Mouse (Mus musculus): Measurements from ENCODE around the gene Gpatch8.

Gpatch8 gene

DNA sequence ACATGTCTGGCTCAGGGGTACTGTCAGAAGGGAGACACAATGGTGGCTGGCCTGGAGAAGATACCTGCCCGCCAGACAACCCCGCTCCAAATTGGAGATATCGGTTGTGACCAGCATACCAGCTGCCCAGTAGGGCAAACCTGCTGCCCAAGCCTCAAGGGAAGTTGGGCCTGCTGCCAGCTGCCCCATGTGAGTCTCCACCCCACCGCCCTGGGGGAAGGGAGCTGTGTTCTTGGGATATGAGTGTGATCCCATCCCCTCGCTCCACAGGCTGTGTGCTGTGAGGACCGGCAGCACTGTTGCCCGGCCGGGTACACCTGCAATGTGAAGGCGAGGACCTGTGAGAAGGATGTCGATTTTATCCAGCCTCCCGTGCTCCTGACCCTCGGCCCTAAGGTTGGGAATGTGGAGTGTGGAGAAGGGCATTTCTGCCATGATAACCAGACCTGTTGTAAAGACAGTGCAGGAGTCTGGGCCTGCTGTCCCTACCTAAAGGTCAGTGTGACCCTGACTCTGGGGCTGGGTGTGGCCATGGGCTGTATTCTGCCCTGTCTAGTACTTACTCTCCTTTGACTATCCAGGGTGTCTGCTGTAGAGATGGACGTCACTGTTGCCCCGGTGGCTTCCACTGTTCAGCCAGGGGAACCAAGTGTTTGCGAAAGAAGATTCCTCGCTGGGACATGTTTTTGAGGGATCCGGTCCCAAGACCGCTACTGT lies 120.3 kb downstream of the Gpatch8 start:
- no peak for DNase-seq (ENCODE audit: low read depth, low spot score)

DNA sequence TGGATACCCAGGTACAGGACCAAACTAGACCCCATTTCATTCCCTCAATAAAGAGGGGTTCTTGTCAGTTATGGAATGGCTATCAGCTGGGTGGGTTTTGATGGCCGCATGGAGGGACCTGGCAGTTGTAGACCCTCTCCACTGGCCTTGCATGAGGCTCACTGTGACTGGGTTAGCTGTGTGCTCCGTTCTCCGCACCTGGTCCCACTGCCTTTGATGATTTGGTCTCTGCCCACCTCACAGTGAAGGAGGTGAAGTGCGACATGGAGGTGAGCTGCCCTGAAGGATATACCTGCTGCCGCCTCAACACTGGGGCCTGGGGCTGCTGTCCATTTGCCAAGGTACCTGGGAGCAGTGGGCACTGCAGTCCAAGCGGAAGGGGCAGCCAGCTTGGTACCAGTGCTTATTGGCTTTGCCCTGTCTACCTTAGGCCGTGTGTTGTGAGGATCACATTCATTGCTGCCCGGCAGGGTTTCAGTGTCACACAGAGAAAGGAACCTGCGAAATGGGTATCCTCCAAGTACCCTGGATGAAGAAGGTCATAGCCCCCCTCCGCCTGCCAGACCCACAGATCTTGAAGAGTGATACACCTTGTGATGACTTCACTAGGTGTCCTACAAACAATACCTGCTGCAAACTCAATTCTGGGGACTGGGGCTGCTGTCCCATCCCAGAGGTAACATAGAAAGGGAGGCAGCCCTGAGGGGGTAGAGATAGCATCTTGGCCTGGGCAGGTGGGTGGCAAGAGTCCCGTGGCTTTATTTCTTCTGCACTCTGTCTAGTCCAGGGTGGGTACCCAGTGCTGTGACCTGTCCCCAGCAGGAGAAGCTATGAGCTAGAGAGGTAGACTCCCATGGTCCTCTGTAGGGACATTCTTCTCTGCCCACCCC lies 121.1 kb downstream of the Gpatch8 start:
- no peak for DNase-seq (ENCODE audit: low read depth, low spot score)

DNA sequence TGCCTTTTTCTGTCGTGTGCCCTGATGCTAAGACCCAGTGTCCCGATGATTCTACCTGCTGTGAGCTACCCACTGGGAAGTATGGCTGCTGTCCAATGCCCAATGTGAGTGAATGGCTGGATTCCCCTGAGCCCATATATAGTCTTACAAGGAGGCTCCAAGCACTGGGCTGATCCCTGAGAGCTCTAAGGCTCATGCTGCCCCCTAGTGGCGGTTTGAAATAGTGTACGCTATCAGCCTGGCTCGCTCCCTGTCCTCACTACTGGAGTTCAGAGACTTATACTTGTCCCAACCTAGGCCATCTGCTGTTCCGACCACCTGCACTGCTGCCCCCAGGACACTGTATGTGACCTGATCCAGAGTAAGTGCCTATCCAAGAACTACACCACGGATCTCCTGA lies 121.8 kb downstream of the Gpatch8 start:
- DNase-seq (ENCODE audit: low read depth, low spot score), result peak; percentile 82

DNA sequence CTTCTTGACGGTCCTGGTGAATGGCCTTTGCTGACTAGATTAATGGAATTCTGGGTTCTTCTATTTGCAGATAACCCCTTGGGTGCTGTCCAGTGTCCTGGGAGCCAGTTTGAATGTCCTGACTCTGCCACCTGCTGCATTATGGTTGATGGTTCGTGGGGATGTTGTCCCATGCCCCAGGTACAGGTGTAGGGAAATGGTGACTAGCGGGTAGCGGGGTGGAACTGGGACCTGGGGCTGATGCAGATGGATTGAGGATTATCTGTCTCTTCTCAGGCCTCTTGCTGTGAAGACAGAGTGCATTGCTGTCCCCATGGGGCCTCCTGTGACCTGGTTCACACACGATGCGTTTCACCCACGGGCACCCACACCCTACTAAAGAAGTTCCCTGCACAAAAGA lies 122.3 kb downstream of the Gpatch8 start:
- DNase-seq (ENCODE audit: low read depth, low spot score), result no peak

DNA sequence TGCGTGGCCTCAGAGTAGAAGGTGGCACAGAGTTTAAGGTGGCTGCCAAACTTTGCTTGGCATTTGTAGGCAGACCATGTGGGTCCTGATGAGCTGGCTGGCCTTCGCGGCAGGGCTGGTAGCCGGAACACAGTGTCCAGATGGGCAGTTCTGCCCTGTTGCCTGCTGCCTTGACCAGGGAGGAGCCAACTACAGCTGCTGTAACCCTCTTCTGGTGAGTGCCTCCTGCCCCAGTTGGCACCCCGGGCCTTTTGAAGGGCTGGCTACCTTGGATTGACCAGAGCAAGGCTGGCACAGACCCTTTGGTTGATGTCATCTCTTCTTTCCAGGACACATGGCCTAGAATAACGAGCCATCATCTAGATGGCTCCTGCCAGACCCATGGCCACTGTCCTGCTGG lies 123.3 kb downstream of the Gpatch8 start:
- no peak for DNase-seq (ENCODE audit: low read depth, low spot score)

DNA sequence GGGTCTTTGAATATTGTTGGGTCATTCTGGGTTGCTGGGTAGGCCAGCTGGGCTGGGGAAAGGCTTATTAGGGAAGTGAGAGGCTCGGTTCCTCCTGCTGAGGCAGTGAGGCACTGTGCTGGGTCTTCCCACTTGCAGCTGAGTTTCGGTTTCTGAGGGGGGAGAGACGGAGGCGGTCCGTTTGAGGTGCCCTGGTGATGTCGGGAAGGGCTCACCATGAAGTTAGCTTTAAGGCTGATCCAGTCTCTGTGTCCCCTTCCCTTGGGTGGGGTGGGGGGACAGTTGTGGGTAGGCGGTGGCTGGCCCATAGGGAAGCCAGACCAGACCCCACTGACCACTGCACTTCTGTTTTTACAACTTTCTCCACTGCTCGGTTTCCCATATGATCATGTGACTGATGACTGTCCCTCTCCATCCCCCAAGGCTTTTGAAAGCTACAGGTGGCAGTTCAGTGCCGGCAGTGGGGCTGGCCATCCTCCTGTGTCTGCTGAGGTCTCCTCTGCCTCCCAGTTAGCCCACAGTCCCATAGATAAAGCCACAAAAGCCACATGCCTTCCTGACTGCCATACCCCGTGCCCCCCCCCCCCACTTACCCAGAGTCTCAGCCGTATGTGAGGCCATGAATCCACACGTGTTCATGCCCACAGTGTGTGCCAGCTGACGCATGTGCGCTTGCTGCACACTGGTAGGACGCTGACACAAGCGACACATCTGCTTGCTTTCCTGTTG lies 123.9 kb downstream of the Gpatch8 start:
- no peak for DNase-seq (ENCODE audit: low read depth, low spot score)

DNA sequence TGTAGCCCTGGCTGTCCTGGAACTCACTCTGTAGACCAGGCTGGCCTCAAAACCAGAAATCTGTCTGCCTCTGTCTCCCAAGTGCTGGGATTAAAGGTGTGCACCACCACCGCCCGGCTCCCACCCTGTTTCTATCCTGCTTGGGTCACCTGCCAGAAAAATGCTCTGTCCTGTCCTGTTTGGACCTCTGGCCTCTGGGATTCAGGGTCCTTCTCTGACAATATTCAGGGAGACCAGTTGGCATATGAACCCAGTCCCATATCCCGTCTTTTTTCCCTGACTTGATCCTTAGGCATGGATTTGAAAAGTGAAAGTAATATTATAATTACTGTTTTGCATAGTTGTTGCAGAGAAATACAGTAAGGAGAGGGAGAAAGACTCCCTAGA lies 124.5 kb downstream of the Gpatch8 start:
- no peak for DNase-seq (ENCODE audit: low read depth, low spot score)

DNA sequence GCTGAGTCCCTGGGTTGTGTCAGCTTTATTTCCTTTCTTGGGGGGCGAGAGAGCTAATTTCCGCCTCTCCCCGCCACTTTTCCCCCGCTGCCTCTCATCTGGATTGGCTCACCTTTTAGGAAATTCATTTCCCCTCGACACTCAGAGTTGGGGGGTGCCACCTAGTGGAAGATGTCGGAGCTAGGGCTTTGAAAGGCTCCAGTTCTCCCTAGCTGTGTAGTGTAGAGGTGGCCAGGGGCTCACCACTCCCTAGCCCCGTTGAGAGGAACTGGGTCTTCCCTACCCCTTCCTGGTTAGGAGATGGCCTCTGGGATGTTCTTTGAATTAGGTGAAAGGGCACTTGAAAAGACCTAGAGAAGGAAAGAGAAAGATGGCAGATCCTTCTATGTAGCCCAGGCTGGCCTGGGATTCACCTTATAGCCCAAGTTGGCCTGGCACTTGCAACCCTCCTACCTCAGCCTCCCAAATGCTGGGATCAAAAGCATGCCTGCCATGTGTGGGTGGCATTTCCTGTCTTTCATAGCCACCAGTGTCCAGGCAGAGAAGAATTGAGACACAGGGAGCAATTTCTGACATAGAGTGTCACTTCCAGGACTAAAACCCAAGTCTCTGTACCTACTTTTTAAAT lies 125.1 kb downstream of the Gpatch8 start:
- DNase-seq (ENCODE audit: low read depth, low spot score), result peak; percentile 63

DNA sequence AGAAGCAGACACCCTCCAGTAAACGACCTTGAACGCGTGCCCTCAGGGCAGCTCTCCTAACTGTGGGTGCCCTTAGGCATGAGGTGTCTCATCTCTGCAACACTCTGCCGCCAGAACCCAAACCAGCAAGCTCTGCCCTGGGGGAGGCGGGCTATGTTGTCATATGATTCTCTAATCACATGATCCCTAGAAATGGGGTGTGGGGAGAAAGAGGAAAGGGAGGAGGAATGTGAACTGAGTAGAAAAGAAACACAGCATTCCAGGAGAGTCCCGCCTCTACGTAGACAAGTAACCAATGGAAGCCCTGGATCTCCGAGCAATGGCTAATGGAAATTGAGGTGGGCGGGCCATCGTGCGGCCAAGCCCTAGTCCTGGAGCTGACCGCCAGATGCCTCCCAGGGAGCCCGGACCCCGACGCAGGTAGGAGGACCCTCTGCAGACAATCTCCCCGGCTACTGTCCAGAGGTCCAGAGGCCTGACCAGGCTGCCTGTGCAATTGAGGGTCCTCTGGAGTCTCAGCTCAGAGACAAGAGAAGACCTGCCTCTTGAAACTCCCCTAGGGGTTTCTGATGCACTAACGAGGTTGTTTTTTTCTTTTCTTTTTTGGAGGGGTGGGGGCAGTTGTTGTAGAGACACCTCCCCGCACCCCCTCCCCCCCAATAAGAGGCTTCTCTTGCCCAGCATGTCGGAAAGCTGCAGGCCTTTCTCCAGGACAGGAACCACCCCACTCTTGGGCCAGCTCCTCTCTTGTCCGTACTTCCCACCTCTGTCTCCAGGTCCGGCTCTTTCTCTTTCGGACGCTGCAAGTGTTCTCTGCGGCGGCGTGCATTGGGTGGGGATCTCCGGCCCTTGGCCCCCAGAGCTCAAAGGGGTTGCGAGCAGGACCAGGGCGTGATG lies 125.8 kb downstream of the Gpatch8 start, which contains the start of gene Grn:
Gene Grn (plus strand): TSS at position 195 of the 897 bp plus-strand sequence.
- peak; percentile 75 for DNase-seq (ENCODE audit: low read depth, low spot score)

DNA sequence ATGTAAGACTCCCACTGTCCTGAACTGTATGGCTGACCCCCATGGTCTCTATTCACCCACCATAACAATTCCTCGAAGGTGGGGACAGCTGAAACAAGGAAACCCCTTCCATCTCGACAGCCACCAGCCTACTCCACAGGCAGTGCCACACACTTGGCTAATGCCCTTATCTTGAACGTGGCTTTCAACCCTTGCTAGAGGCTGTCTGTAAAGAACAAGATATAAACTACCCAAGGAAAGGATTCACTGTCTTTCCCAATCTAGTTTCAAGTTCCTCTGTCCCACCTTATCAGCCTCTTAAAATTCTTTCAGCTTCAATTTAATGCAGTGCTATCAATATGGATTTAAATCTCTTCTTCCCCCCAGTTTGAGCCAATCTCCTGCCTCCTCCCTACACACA lies 126.6 kb downstream of the Gpatch8 start:
- no peak for DNase-seq (ENCODE audit: low read depth, low spot score)

DNA sequence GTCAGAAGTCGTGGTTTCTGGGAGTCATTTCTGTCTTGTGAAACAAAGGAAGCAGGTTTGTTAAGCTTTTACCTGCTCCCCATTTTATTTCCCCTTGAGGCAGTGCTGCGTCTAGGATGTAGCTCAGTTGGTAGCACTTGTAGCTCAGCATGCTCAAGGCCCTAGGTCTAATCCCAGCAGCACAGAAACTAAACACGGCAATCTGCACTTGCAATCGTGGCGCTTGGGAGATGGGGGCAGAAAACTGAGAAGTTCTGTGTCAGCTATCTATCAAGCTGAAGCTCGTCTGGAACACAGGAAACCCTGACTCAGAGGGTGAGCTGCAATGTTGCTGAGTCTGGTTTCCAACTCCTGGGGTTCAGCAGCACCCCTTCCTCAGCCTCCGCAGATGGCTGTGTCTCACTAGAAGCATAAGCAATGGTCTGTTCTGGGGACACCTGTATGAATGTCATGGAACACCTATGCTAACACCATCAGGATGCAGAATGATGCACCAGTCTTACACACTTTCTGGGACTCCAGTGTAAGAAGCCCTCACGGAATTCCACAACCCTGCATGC lies 127.1 kb downstream of the Gpatch8 start:
- no peak for DNase-seq (ENCODE audit: low read depth, low spot score)
